Mouse (Mus musculus) lung, adult 18-20 months (tissue): ENCODE results near the gene Dnal1.

Source experiments
- DNase-seq, 2 experiments: peaks; one replicate each; pipeline ENCODE4 v3.0.0; 2022; ENCODE audit warnings: mixed read lengths in 2 of 2

The Dnal1 gene

GRCm38 (mm10) chr12:84128576-84128975 lies 14.4 kb downstream of the Dnal1 start:
- DNase-seq: no peak

- no peak for DNase-seq
These were observed 15.8 kb downstream of the Dnal1 start for GRCm38 (mm10) chr12:84129931-84130330.

GRCm38 (mm10) chr12:84132265-84132664 lies 18.1 kb downstream of the Dnal1 start:
- peak in 1 of 2 experiments; percentile 45 for DNase-seq

GRCm38 (mm10) chr12:84137131-84137530 lies 23.0 kb downstream of the Dnal1 start:
- no peak for DNase-seq

GRCm38 (mm10) chr12:84140135-84140534 lies 26.0 kb downstream of the Dnal1 start:
- DNase-seq: no peak

GRCm38 (mm10) chr12:84141271-84141670 lies 27.1 kb downstream of the Dnal1 start:
- DNase-seq: no peak

GRCm38 (mm10) chr12:84142281-84143050 lies 28.3 kb downstream of the Dnal1 start:
- DNase-seq: no peak

GRCm38 (mm10) chr12:84147954-84148621 lies 33.9 kb downstream of the Dnal1 start, which contains the start of gene Pnma1:
Gene Pnma1, minus strand, starts transcription at chr12:84148489.
- DNase-seq: peak; percentile 64 to 72

GRCm38 (mm10) chr12:84148622-84149012 lies 34.5 kb downstream of the Dnal1 start:
- DNase-seq: no peak

GRCm38 (mm10) chr12:84149971-84150370 lies 35.8 kb downstream of the Dnal1 start:
- no peak for DNase-seq

- no peak for DNase-seq
These were observed 36.8 kb downstream of the Dnal1 start for GRCm38 (mm10) chr12:84150976-84151375.

- no peak for DNase-seq
These were observed 37.7 kb downstream of the Dnal1 start for GRCm38 (mm10) chr12:84151911-84152310.

- DNase-seq: no peak
These were observed 38.4 kb downstream of the Dnal1 start for GRCm38 (mm10) chr12:84152352-84153190.

GRCm38 (mm10) chr12:84153414-84153813 lies 39.2 kb downstream of the Dnal1 start:
- DNase-seq: no peak

- DNase-seq: peak; percentile 76 to 86
These were observed 40.8 kb downstream of the Dnal1 start for GRCm38 (mm10) chr12:84154786-84155522.

- no peak for DNase-seq
These were observed 41.3 kb downstream of the Dnal1 start for GRCm38 (mm10) chr12:84155523-84155871.

GRCm38 (mm10) chr12:84156210-84156609 lies 42.0 kb downstream of the Dnal1 start:
- no peak for DNase-seq

- DNase-seq: no peak
These were observed 44.0 kb downstream of the Dnal1 start for GRCm38 (mm10) chr12:84158156-84158555.

GRCm38 (mm10) chr12:84160491-84160890 lies 46.3 kb downstream of the Dnal1 start:
- DNase-seq: no peak

- peak in 1 of 2 experiments; percentile 48 for DNase-seq
These were observed 47.0 kb downstream of the Dnal1 start for GRCm38 (mm10) chr12:84161116-84161515.

- DNase-seq: no peak
These were observed 47.7 kb downstream of the Dnal1 start for GRCm38 (mm10) chr12:84161616-84162433.

GRCm38 (mm10) chr12:84163133-84163532 lies 49.0 kb downstream of the Dnal1 start:
- DNase-seq: peak; percentile 66 to 72
